Mouse (Mus musculus) heart, adult 9 months (tissue): Measurements from ENCODE around the gene Shank1.
A peak's percentile ranks its signal among the peaks of the same experiment; 100 is the strongest.

ENCODE experiments used
- DNase-seq, 2 experiments: peaks; one replicate each; pipeline ENCODE4 v3.0.0; 2022; ENCODE audit warnings: low spot score in 2 of 2

Shank1 gene

GRCm38 (mm10) chr7:44340226-44340625, 30.2 kb downstream of the Shank1 start:
- DNase-seq, result no peak

GRCm38 (mm10) chr7:44341119-44341518, 31.1 kb downstream of the Shank1 start:
- DNase-seq, result no peak

- DNase-seq, result no peak
These were observed 31.7 kb downstream of the Shank1 start for GRCm38 (mm10) chr7:44341714-44342113.

GRCm38 (mm10) chr7:44343459-44344015, 33.5 kb downstream of the Shank1 start:
- DNase-seq, result no peak

- DNase-seq, result no peak
These were observed 34.6 kb downstream of the Shank1 start for GRCm38 (mm10) chr7:44344622-44345021.

DNA sequence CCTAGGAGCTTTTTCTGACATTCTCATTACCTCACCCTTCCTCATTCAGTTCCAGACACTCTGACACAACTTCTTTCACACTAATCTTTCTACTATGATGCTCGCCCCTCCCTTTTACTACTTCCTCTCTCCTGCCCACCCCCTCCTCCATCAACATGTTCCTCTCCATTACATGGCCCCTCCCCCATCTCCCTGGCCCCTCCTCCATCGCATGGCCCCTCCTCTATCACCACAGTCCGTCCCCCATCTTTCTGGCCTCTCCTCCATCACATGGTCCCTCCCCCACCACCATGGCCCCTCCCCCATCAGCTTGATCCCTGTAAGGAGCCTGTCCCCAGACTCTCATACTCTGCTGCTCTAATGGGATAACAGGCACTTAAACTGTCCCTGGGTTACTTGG, 39.0 kb downstream of the Shank1 start:
- DNase-seq, result no peak

DNA sequence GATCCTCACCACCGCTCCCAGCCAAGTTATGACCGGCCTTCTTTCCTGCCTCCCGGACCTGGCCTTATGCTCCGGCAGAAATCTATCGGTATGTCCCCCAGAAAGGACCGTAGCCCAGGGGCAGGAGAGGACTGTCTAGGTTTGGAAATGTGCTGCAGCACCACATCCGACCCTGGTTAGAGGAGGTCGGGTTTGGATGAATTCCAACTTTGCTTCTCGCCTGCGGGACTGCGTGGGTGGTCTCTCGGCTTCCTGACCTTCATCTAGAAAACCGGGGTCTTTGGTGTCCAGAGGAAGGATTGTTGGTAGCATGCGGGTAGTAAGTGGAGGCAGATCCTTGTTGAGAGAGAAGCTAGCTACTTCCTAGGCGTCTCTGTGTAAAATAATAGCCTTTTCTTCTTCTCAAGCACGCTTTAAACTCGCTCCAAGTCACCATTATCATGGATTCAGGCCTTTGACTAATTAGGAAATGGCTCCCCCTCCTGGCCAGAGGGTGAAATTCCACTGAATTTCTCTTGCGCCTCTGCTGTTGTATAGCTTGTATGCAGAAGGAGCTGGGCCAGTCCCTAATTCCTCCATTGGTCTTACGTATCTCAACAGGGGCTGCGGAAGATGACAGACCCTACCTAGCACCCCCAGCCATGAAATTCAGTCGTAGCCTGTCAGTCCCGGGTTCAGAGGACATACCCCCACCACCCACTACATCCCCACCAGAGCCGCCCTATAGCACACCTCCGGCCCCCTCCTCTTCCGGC, 41.1 kb downstream of the Shank1 start:
- peak; percentile 50 to 78 for DNase-seq

DNA sequence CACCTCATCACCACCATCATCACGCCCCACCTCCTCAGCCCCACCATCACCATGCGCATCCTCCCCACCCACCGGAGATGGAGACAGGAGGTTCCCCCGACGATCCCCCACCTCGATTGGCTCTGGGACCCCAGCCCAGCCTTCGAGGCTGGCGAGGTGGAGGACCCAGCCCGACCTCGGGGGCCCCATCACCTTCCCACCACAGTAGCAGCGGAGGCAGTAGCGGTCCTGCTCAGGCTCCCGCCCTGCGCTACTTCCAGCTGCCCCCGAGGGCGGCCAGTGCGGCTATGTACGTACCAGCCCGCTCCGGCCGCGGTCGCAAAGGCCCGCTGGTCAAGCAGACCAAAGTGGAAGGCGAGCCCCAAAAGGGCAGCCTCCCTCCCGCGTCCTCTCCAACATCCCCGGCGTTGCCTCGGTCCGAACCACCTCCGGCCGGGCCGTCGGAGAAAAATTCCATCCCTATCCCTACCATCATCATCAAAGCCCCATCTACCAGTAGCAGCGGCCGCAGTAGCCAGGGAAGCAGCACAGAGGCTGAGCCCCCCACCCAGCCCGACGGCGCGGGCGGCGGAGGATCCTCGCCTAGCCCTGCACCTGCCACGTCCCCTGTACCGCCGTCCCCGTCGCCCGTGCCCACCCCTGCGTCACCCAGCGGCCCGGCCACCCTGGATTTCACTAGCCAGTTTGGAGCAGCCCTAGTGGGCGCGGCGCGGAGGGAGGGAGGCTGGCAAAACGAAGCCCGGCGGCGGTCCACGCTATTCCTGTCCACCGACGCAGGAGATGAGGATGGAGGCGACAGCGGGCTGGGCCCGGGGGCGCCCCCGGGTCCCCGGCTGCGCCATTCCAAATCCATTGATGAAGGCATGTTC, 42.1 kb downstream of the Shank1 start:
- DNase-seq, result no peak

GRCm38 (mm10) chr7:44352750-44353600, 42.9 kb downstream of the Shank1 start:
- DNase-seq, result no peak

DNA sequence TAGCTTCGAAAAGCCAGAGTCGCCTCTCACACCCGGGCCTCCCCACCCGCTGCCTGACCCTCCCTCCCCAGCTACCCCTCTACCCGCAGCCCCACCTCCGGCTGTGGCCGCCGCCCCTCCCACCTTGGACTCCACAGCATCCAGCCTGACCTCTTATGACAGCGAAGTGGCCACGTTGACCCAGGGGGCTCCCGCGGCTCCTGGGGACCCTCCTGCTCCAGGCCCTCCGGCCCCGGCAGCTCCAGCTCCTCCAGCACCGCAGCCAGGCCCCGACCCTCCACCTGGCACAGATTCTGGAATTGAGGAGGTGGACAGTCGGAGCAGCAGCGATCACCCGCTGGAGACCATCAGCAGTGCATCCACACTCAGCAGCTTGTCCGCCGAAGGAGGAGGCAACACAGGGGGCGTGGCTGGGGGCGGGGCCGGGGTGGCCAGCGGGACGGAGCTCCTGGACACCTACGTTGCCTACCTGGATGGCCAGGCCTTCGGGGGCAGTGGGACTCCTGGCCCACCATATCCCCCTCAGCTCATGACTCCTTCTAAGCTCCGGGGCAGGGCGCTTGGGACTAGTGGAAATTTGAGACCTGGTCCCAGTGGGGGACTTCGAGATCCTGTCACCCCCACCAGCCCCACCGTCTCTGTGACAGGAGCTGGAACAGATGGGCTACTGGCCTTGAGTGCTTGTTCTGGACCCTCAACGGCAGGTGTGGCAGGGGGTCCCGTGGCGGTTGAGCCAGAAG, 43.7 kb downstream of the Shank1 start:
- no peak for DNase-seq

DNA sequence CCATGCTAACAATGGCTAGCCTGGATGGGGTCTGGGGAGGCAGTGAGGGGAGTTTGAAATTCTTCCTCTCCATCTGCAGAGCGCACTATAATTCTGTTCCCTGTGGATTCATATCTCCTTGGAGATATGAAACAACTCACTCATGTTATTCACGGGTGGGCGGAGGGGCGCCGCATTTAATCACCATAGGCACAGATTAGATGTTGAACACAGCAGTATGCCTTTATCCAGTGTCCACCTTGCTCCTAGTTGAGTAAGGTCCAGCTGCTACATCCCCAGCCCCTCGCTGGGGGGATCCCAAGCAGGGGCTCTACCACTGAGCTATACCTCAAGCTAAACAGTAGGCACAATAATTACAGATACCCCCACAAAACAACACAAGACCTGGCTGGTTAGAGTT, 45.4 kb downstream of the Shank1 start:
- no peak for DNase-seq

- DNase-seq, result no peak
These were observed 46.8 kb downstream of the Shank1 start for GRCm38 (mm10) chr7:44356590-44357481.

DNA sequence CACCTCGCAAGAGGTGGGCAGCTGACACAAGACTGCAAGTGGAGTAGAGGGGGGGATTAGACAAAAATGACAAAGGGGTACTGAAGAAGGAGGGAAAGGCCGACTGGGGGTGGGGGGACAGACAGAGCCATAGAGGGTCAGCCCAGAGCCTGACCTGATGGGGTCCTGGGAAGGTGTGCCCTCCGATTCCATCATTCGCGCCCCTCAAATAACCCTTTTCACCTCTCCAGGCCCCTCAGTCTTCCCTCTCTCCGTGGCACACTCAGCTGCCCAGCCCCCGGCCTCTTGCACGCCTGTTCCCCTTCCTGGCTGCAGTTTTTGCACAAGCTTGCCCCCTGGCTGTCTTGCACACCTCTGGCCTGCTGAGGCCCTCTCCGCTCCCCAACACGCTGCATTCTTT, 47.5 kb downstream of the Shank1 start:
- DNase-seq, result no peak

DNA sequence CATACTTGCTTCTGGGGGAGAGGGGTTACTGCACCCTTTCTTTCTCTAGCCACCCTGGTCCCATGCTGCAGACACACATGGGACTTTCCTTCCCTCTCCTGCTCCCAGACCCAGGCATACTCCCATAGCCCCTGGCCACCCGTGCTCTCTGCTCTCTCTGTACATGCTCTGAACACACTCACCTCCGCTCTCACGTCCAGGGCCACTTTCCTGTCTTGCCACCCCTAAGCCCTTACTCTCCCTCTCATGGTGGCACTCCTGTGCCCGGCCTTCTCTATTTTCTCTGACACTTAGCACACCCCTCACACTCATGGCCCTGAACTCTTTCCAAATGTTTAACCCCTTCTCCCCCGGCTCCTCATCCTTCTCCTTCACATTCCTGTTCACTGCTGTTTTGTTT, 48.0 kb downstream of the Shank1 start:
- DNase-seq, result no peak

GRCm38 (mm10) chr7:44358886-44359654, 49.0 kb downstream of the Shank1 start:
- no peak for DNase-seq

GRCm38 (mm10) chr7:44359908-44360672, 50.0 kb downstream of the Shank1 start:
- peak; percentile 85 to 92 for DNase-seq

- no peak for DNase-seq
These were observed 50.8 kb downstream of the Shank1 start for GRCm38 (mm10) chr7:44360792-44361301.

GRCm38 (mm10) chr7:44372678-44373077, 62.6 kb downstream of the Shank1 start:
- DNase-seq, result no peak
